Mouse (Mus musculus) limb, embryonic 12.5 days (tissue): Measurements from ENCODE around the gene Pi16. TPM values are rescaled to one million over a fixed set of nuclear protein-coding genes. Genes with fewer than 3 reads are reported as not detected.
"Not testable (repeated sequence)": the region's sequence is repeated elsewhere in the genome, so short reads cannot be mapped to it uniquely, and the experiment has no call there.

Source experiments
- ATAC-seq: fragments of 200-750 bp; cut with Nextera tagmentation; 2 replicates; pipeline ENCODE4 v1.8.0; 2017; ENCODE audit warnings: low read depth, moderate TSS enrichment; ENCODE audit not compliant: insufficient number of reproducible peaks, insufficient read depth, low FRiP score, low TSS enrichment
- H3K27ac ChIP-seq: fragments of 300-500 bp; sonication (generic); 2 replicates; pipeline ENCODE4 v1.5.1; 2016; ENCODE audit warnings: mild to moderate bottlenecking, moderate library complexity
- H3K27me3 ChIP-seq: fragments of 300-500 bp; sonication (generic); 2 replicates; pipeline ENCODE4 v1.6.1; 2016; ENCODE audit warnings: mild to moderate bottlenecking, moderate library complexity
- H3K36me3 ChIP-seq: fragments of 300-500 bp; sonication (generic); 2 replicates; pipeline ENCODE4 v1.6.1; 2016; ENCODE audit warnings: mild to moderate bottlenecking, moderate library complexity
- H3K4me1 ChIP-seq: fragments of 300-500 bp; sonication (generic); replicated peaks from 2 replicates; pipeline ENCODE4 v1.6.1; 2016
- H3K4me2 ChIP-seq: fragments of 300-500 bp; sonication (generic); 2 replicates; pipeline ENCODE4 v1.6.1; 2016; ENCODE audit warnings: mild to moderate bottlenecking, moderate library complexity
- H3K4me3 ChIP-seq: fragments of 300-500 bp; sonication (generic); replicated peaks from 2 replicates; pipeline ENCODE4 v1.5.1; 2016; ENCODE audit warnings: mild to moderate bottlenecking
- H3K9ac ChIP-seq: fragments of 300-500 bp; sonication (generic); replicated peaks from 2 replicates; pipeline ENCODE4 v1.6.1; 2016; ENCODE audit warnings: mild to moderate bottlenecking, moderate library complexity
- H3K9me3 ChIP-seq: fragments of 300-500 bp; sonication (generic); 2 replicates; pipeline ENCODE4 v1.6.1; 2016; ENCODE audit warnings: mild to moderate bottlenecking, moderate library complexity
- WGBS: fragments of 180-500 bp; shearing (Covaris S2); methylation state at CpG from one replicate; pipeline ENCODE4 v1.1.7; 2016; 5-methylcytosine and 5-hydroxymethylcytosine counted together
- polyA plus RNA-seq: library from polyadenylated mRNA; unstranded; fragments of >200 nt; fragmentation: Nextera tagmentation; extraction: Ambion mirVana; gene quantifications from 2 replicates; pipeline ENCODE4 v1.2.1, GENCODE M21; 2016

Gene Pi16
- polyA plus RNA-seq, 1 experiment from 2014 or later: 0.51 TPM

DNA sequence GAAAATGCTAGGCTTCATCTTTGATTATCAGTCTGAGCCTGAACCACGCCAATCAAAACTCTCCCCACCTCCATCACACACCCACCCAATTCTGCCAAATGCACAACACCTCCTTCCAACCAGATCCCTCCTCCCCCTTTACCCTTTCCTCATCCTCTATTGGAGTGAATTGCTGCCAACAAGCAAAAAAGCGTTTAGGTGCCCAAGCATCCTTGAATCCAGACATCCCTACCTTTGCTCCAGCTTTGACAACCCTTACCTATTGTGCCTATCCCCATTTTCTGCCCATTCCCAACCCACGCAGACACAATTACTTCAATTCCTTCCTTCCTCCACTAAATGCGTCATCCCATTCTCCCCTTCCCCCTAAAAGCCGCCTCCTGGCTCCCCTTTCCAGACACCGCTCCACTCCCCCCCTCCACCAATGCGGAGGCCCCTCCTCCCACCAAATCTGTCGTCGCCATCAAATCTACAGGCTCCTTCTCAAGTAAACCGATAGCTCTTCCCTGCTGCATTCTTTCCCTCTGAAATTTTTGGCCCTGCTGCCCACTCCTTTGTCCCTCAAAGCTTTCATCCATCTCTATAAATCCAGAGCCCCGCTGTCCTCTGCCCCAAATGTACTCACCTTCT, 29.1 kb downstream of the Pi16 start:
- Histone ChIP-seq H3K9ac (peak overlapping the region; percentile 92), H3K27ac (peak overlapping the region; percentile 95), H3K27me3 (no peaks in the 10 kb centered on the region), H3K36me3 (peaks cover 28% of the 10 kb centered on the region), H3K4me1 (peaks cover 38% of the 10 kb centered on the region), H3K9me3 (no peaks in the 10 kb centered on the region), H3K4me2 (peak overlapping the region; percentile 73), H3K4me3 (peak overlapping the region; percentile 96)
- ATAC-seq: no peak
- WGBS: 5% methylated on average over 11 of the region's 11 CpGs

DNA sequence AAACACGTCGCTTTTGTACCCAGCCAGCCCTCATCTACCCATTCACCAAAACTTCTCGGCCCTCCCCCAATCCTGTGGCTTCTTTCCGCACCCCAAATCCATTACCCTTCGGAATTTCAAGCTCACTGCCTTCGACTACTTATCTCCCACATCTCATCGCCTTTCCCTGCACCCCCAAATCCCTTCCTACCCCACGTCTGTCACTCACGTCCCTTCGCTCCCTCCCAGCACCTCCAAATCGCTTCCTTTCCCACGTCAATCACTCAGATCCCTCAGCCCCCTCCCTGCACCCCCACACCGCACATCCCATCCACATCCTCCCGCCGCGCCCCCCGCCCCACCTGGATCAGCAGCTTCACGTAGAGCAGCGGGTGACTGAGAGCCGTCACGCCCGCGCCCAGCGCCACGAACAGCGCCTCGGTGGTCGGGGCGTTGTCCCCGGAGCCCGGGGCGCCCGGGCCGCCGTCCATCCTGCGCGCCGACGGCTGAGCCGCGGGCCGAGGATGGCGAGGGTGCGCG, 29.7 kb downstream of the Pi16 start:
- no peaks in the 10 kb centered on the region for H3K27me3 ChIP-seq
- ATAC-seq: peak; percentile 6; the same call in 1 of the 2 replicates
- H3K4me1 ChIP-seq: peaks cover 33% of the 10 kb centered on the region
- 2% methylated on average over 45 of the region's 45 CpGs for WGBS
- peak overlapping the region; percentile 96 for H3K4me3 ChIP-seq
- peaks cover 25% of the 10 kb centered on the region for H3K36me3 ChIP-seq
- peak overlapping the region; percentile 95 for H3K27ac ChIP-seq
- peak overlapping the region; percentile 92 for H3K9ac ChIP-seq
- no peaks in the 10 kb centered on the region for H3K9me3 ChIP-seq
- peak overlapping the region; percentile 73 for H3K4me2 ChIP-seq

DNA sequence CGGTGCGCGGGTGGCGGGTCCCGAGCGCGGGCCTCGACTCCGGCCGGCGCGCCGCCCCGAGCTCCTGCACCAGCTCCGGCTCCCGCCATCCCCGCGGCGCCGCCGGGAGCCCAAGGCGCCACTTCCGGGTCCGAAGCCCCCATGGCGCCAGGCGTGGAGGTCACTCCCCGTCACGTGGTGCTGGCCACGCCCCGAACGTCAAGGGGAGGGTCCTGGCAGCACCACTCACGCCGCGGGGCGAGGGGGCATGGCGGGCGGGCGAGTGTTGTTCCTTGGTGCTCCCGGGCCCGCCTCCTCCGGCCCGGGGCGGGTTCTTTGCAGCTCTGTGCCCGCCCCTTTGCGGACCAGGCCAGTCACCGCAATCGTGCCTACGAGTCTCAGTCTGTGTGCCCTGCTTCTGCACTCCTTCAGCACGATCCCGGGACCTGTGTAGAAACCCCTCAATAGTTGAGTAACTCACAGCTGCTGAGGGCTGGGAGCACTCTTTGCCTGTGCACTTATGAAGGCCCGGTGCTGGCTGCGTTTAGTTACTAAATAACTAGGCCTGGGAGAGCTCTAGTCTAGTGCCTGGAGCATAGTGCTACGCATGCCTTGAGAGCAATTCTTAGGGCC, 30.3 kb downstream of the Pi16 start, which contains the start of gene Mtch1:
Gene Mtch1 (minus strand): TSS at position 290 of the 612 bp plus-strand sequence.
- peaks cover 19% of the 10 kb centered on the region for H3K36me3 ChIP-seq
- no peaks in the 10 kb centered on the region for H3K27me3 ChIP-seq
- H3K4me3 ChIP-seq: peak within 1 kb of the TSS; percentile 96
- peak within 1 kb of the TSS; percentile 92 for H3K9ac ChIP-seq
- H3K4me1 ChIP-seq: peaks cover 27% of the 10 kb centered on the region
- ATAC-seq: peak; percentile 92
- peak within 1 kb of the TSS; percentile 95 for H3K27ac ChIP-seq
- H3K4me2 ChIP-seq: peak within 1 kb of the TSS; percentile 73
- WGBS: under 1% methylated on average over 51 of the region's 53 CpGs
- no peaks in the 10 kb centered on the region for H3K9me3 ChIP-seq

DNA sequence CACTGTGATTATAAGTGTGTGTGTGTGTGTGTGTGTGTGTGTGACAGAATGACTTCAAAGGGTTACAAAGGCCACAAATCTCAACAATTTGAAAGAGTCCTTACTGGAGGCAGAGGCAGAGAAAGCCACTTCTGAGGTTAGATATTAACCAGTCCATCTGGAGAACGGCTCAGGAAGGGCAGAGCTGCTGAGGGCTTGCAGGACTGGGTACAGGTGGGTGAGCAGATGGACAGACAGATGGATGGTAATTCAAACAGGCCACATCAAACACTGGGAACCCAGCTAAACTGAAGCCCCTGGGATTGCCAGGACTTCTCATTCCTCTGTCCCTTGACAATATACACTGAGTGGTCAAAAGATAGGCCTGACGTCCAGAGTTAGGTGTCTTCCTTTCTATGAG, 31.5 kb downstream of the Pi16 start:
- Histone ChIP-seq H3K36me3 (peaks cover 7% of the 10 kb centered on the region), H3K9me3 (no peaks in the 10 kb centered on the region), H3K27ac (no peak overlapping the region), H3K27me3 (no peaks in the 10 kb centered on the region), H3K4me1 (peaks cover 22% of the 10 kb centered on the region), H3K4me2 (no peak overlapping the region), H3K9ac (no peak overlapping the region), H3K4me3 (no peak overlapping the region)
- 73% methylated on average over 2 of the region's 2 CpGs for WGBS
- no peak for ATAC-seq

DNA sequence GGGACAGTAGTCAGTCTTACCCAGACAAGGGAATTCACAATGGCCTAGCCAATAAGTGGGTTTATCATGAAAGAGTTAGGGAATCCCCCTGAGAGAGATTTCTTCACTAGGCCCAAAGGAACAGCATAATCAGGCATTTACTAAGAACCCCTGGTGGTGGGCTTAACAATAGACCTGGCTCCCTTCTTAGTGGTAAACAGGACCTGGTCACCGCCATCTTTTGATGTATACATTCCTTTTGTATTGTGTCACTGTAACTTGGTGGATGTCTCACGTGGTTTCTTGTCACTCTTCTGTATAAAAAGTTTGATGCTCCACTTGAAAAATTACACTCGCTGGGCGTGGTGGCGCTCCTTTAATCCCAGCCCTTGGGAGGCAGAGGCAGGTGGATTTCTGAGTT, 33.6 kb downstream of the Pi16 start:
- H3K4me3 ChIP-seq, H3K27me3 ChIP-seq, H3K36me3 ChIP-seq, H3K9me3 ChIP-seq, H3K9ac ChIP-seq, ATAC-seq, H3K4me2 ChIP-seq, H3K27ac ChIP-seq: not testable (repeated sequence)
- 78% methylated on average over 5 of the region's 5 CpGs for WGBS
- peaks cover 26% of the 10 kb centered on the region for H3K4me1 ChIP-seq

DNA sequence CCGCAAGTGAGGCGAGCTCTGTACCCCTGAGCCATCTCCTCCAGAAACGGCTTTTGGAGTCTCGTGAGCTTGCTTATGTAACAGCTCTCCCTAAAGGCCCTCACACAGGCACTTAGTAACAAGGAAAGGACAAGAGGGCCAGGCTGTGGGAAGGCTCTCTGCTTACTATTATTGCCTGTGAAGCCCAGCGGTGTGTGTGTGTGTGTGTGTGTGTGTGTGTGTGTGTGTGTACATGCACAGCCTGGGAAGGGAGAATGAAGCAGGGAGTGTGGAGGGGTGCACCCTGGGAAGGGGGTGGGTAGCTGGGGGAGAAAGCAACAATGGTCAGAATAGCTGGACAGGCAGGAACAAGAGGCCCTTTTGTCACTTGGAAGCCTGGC, 38.0 kb downstream of the Pi16 start:
- Histone ChIP-seq H3K27me3 (no peaks in the 10 kb centered on the region), H3K4me1 (peaks cover 24% of the 10 kb centered on the region), H3K9me3 (no peaks in the 10 kb centered on the region), H3K36me3 (no peaks in the 10 kb centered on the region), H3K9ac (peak overlapping the region; percentile 51; the same call in 1 of the 2 replicates), H3K4me2 (peak overlapping the region; percentile 65; the same call in 1 of the 2 replicates), H3K27ac (peak overlapping the region; percentile 92), H3K4me3 (no peak overlapping the region)
- ATAC-seq: peak; percentile 54; the same call in 1 of the 2 replicates
- WGBS: 54% methylated on average over 5 of the region's 5 CpGs

DNA sequence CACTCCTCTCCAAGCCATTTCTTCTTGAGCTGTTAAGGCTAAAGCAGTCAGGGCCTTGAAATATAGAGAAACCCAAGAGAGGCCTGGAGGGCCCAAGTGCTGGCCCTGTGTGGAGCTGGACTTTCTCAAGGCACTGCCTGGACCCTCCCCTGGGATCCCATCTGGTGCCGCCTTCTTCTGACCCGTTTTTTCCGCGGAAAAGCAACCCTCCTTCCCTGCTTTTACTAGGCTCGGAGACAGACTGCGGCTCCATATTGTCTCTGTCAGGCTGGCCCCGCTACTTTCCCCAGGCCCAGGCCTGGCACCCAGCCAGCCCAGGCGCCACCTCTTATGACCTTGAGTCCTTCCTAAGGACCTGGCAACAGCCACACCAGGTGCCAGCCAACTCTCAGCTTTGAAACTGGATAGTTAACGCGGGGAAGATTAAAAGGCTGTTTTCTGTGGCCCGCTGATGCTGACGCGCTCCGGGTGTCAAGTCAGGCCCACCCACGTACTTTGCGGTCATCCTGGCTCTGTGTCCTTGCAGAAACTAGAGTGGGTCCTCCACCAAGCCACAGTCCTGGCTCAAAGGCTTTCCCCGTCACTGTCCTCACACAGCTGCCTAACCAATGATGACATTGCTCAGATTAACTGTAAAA, 38.5 kb downstream of the Pi16 start:
- H3K4me2 ChIP-seq: peak overlapping the region; percentile 65
- H3K4me1 ChIP-seq: peaks cover 29% of the 10 kb centered on the region
- no peaks in the 10 kb centered on the region for H3K27me3 ChIP-seq
- H3K9ac ChIP-seq: peak overlapping the region; percentile 51
- WGBS: 16% methylated on average over 17 of the region's 17 CpGs
- no peaks in the 10 kb centered on the region for H3K36me3 ChIP-seq
- H3K4me3 ChIP-seq: peak overlapping the region; percentile 32
- no peaks in the 10 kb centered on the region for H3K9me3 ChIP-seq
- peak overlapping the region; percentile 92 for H3K27ac ChIP-seq
- peak; percentile 17; the same call in 1 of the 2 replicates for ATAC-seq

DNA sequence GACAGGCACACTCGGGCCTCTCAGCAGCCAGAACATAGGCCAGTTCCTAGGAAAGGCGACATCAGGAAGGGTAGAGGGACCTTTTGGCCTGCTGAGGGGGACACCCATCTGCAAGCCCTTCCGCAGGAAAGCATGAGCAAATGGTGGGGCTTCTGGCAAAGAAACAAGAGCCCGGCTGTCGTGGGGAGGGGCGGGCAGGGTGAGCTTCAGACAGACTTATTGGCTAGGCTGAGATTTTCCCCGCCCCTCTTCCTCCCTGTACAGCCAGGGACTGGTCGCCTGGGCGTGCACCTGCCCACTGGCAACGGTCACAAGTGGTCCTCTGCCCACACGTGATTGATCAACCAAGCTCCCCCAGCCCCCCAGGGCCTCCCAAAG, 39.0 kb downstream of the Pi16 start:
- H3K36me3 ChIP-seq: no peaks in the 10 kb centered on the region
- peaks cover 30% of the 10 kb centered on the region for H3K4me1 ChIP-seq
- H3K9me3 ChIP-seq: no peaks in the 10 kb centered on the region
- peak overlapping the region; percentile 65 for H3K4me2 ChIP-seq
- 1% methylated on average over 11 of the region's 11 CpGs for WGBS
- H3K4me3 ChIP-seq: peak overlapping the region; percentile 32
- H3K9ac ChIP-seq: peak overlapping the region; percentile 51; the same call in 1 of the 2 replicates
- peak overlapping the region; percentile 92 for H3K27ac ChIP-seq
- peak; percentile 89 for ATAC-seq
- no peaks in the 10 kb centered on the region for H3K27me3 ChIP-seq

DNA sequence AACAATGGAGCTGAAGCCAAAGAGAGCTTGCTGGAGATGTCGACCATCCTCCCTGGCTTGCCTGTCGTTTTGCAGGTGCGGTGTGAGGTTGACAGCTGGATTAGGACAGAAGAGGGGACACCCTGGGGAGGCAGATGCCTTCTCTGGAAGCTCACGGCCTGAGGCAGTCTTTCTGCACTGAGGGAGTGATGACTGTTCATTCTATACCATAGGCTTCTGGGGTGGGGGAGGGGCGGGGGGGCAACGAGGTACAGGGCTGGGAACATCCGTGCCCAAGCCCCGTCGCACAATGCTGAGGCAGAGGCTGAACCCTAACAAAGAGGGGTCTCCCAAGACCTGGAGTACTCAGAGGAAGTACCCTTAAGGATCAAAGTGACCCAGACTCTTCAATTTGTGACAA, 39.4 kb downstream of the Pi16 start:
- Histone ChIP-seq H3K4me1 (peaks cover 30% of the 10 kb centered on the region), H3K4me2 (peak overlapping the region; percentile 65), H3K9ac (0 out of 2 replicates have a peak overlapping the region, but pooled peaks have one; percentile 51), H3K36me3 (no peaks in the 10 kb centered on the region), H3K27ac (peak overlapping the region; percentile 92; the same call in 1 of the 2 replicates), H3K4me3 (peak overlapping the region; percentile 32), H3K27me3 (no peaks in the 10 kb centered on the region), H3K9me3 (no peaks in the 10 kb centered on the region)
- ATAC-seq: peak; percentile 36; the same call in 1 of the 2 replicates
- 25% methylated on average over 9 of the region's 9 CpGs for WGBS

DNA sequence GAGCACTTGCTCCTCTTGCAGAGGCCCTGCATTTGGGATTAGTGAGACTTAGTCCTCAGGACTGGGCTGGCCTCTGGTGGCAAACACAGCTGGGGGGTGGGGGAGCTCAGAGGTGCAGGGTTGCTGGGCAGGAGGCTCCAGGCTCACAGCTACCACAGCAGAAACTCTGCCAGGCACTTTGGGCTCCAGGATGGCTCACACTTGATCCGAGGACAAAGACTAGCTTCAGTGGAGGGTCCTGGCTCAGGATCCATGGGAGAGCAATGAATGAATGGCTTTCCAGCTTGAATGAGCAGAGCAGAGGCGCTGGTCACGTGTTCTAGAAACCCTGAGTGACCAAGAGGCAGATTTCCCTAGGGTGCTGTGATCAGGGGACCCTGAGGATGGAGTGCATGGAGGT, 41.4 kb downstream of the Pi16 start:
- WGBS: 63% methylated on average over 3 of the region's 3 CpGs
- ATAC-seq: no peak
- Histone ChIP-seq H3K36me3 (no peaks in the 10 kb centered on the region), H3K4me1 (peaks cover 30% of the 10 kb centered on the region), H3K9ac (no peak overlapping the region), H3K4me2 (no peak overlapping the region), H3K9me3 (no peaks in the 10 kb centered on the region), H3K27me3 (no peaks in the 10 kb centered on the region), H3K4me3 (no peak overlapping the region), H3K27ac (no peak overlapping the region)

DNA sequence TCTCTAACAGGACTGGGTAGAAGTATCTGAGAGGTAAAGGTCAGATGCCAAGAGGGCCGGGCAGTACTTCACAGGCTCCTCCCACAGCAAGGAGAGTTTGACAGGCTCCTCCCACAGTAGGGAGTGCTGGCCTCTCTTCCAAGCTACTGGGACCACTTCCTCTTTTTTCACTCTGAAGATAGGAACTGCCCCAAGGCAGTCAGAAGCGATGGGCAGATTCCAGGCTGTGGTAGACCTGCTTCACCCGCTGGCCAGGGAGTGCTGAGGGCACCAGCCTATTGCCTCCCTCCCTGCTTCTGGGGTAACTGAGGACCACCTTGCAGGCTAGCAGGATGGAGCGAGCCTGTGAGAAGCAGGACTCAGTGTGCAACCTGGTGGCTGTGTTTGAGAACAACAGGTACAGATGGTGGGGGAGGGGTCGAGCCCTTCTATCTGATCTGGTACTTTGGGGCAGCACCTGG, 43.3 kb downstream of the Pi16 start, which contains the start of gene Fgd2:
Gene Fgd2 (plus strand): TSS at position 154 of the 461 bp plus-strand sequence.
- Histone ChIP-seq H3K9ac (no peak within 1 kb of the TSS), H3K27me3 (no peaks in the 10 kb centered on the region), H3K4me1 (peaks cover 21% of the 10 kb centered on the region), H3K36me3 (no peaks in the 10 kb centered on the region), H3K4me2 (no peak within 1 kb of the TSS), H3K27ac (no peak within 1 kb of the TSS), H3K9me3 (no peaks in the 10 kb centered on the region), H3K4me3 (no peak within 1 kb of the TSS)
- ATAC-seq: no peak
- 10% methylated on average over 5 of the region's 5 CpGs for whole genome bisulfite sequencing
